Mouse (Mus musculus) myocyte (in vitro differentiated cells): ENCODE data around the gene Sox11. TPM values are rescaled to one million over a fixed set of nuclear protein-coding genes. Genes with fewer than 3 reads are reported as not detected.

Experiments used
- H3K27me3 ChIP-seq: one replicate; pipeline ENCODE4 v1.6.1; 2011; ENCODE audit not compliant: control insufficient read depth, insufficient read depth, insufficient read length
- H3K36me3 ChIP-seq: one replicate; pipeline ENCODE4 v1.6.1; 2011; ENCODE audit not compliant: control insufficient read depth, insufficient read depth
- H3K4me2 ChIP-seq: one replicate; pipeline ENCODE4 v1.6.1; 2011; ENCODE audit warnings: low read depth, control low read depth
- H3K4me3 ChIP-seq: one replicate; pipeline ENCODE4 v1.5.1; 2011; ENCODE audit warnings: mild to moderate bottlenecking, control low read depth, moderate library complexity
- H3K79me2 ChIP-seq: one replicate; pipeline ENCODE4 v1.6.1; 2011; ENCODE audit not compliant: control insufficient read depth, insufficient read depth
- H3ac ChIP-seq: one replicate; pipeline ENCODE4 v1.6.1; 2011; ENCODE audit not compliant: control insufficient read depth, insufficient read length
- CEBPB ChIP-seq: IDR thresholded peaks from 2 replicates; pipeline ENCODE4 v1.6.1; 2011; ENCODE audit warnings: mild to moderate bottlenecking, moderate library complexity; ENCODE audit not compliant: poor library complexity, insufficient read depth, severe bottlenecking
- E2F4 ChIP-seq: IDR thresholded peaks from one replicate; pipeline ENCODE4 v1.6.1; 2011; ENCODE audit warnings: mild to moderate bottlenecking, control low read depth, moderate library complexity; ENCODE audit not compliant: insufficient read depth
- MAX ChIP-seq: IDR thresholded peaks from one replicate; pipeline ENCODE4 v1.6.1; 2011; ENCODE audit warnings: low read depth, mild to moderate bottlenecking, control low read depth
- MYOD1 ChIP-seq, 3 experiments: IDR thresholded peaks; one replicate each; pipeline ENCODE4 v1.6.1; 2011; ENCODE audit warnings: control low read depth in 2 of 3, low read depth in 2 of 3, mild to moderate bottlenecking in 2 of 3, moderate library complexity in 1 of 3; ENCODE audit not compliant: insufficient read length in 2 of 3, control insufficient read depth in 1 of 3
- MYOG ChIP-seq, 3 experiments: IDR thresholded peaks; one replicate each; pipeline ENCODE4 v1.6.1; 2011; ENCODE audit warnings: control low read depth in 2 of 3, low read depth in 2 of 3, mild to moderate bottlenecking in 2 of 3; ENCODE audit not compliant: insufficient read length in 2 of 3, control insufficient read depth in 1 of 3, insufficient read depth in 1 of 3
- POLR2A ChIP-seq: IDR thresholded peaks from one replicate; pipeline ENCODE4 v1.6.1; 2011; ENCODE audit warnings: low read depth, mild to moderate bottlenecking, control low read depth, moderate library complexity; ENCODE audit not compliant: insufficient read length
- POLR2AphosphoS2 ChIP-seq: IDR thresholded peaks from one replicate; pipeline ENCODE4 v1.6.1; 2011; ENCODE audit warnings: low read depth, control low read depth; ENCODE audit not compliant: insufficient read length
- REST ChIP-seq: IDR thresholded peaks from one replicate; pipeline ENCODE4 v1.6.1; 2011; ENCODE audit warnings: mild to moderate bottlenecking, control low read depth, moderate library complexity; ENCODE audit not compliant: insufficient read depth, insufficient read length
- SRF ChIP-seq: IDR thresholded peaks from one replicate; pipeline ENCODE4 v1.6.1; 2011; ENCODE audit warnings: low read depth; ENCODE audit not compliant: control insufficient read depth, insufficient read length
- TCF12 ChIP-seq: IDR thresholded peaks from one replicate; pipeline ENCODE4 v1.6.1; 2011; ENCODE audit warnings: mild to moderate bottlenecking, control low read depth; ENCODE audit not compliant: poor library complexity, insufficient read depth, severe bottlenecking
- TCF3 ChIP-seq: IDR thresholded peaks from one replicate; pipeline ENCODE4 v1.6.1; 2011; ENCODE audit warnings: low read depth, control low read depth; ENCODE audit not compliant: insufficient read length
- USF1 ChIP-seq: IDR thresholded peaks from one replicate; pipeline ENCODE4 v1.6.1; 2011; ENCODE audit warnings: low read depth, mild to moderate bottlenecking, control low read depth, moderate library complexity
- polyA plus RNA-seq: library from polyadenylated mRNA; unstranded; fragments of >200 nt; fragmentation: generic; extraction: Trizol; gene quantifications from one replicate; pipeline ENCODE4 v1.2.1, GENCODE M21; 2012; ENCODE audit warnings: missing spikeins

The Sox11 gene
- polyA plus RNA-seq, 1 experiment, result 11.3 TPM

GRCm38 (mm10) chr12:27340451-27341035 is 1.8 kb downstream of the Sox11 start:
- Histone ChIP-seq H3ac (peak overlapping the region; percentile 93), H3K4me3 (peak overlapping the region; percentile 94), H3K27me3 (no peaks in the 10 kb centered on the region), H3K36me3 (peaks cover 7% of the 10 kb centered on the region), H3K4me2 (peak overlapping the region; percentile 61), H3K79me2 (peaks cover 57% of the 10 kb centered on the region)
- TF ChIP-seq MAX (no peak), MYOG (IDR thresholded peaks at IDR 0.05; ENCODE audit: control insufficient read depth in 1 of 3, insufficient read depth in 1 of 3, insufficient read length in 2 of 3, low read depth in 2 of 3) (no peak), REST (no peak), POLR2A (no peak), TCF3 (no peak)

- H3K4me3 ChIP-seq, result peak overlapping the region; percentile 94
- H3K27me3 ChIP-seq, result no peaks in the 10 kb centered on the region
- peak overlapping the region; percentile 32 for H3ac ChIP-seq
- peaks cover 8% of the 10 kb centered on the region for H3K36me3 ChIP-seq
- H3K79me2 ChIP-seq, result peaks cover 57% of the 10 kb centered on the region
- TF ChIP-seq TCF3 (no peak), TCF12 (no peak), POLR2AphosphoS2 (peak; percentile 75), MAX (no peak), SRF (no peak), POLR2A (peak; percentile 48)
- peak overlapping the region; percentile 84 for H3K4me2 ChIP-seq
Measured at GRCm38 (mm10) chr12:27339171-27339751, 3.1 kb downstream of the Sox11 start.

- H3K79me2 ChIP-seq, result peaks cover 57% of the 10 kb centered on the region
- no peak for TF ChIP-seq USF1
- TF ChIP-seq POLR2A, result peak; percentile 26
- peak; percentile 59 for TF ChIP-seq POLR2AphosphoS2
- no peak for TF ChIP-seq MAX
Measured at GRCm38 (mm10) chr12:27338721-27339170, 3.6 kb downstream of the Sox11 start.

GRCm38 (mm10) chr12:27338116-27338515 is 4.3 kb downstream of the Sox11 start:
- Histone ChIP-seq H3K4me2 (peak overlapping the region; percentile 84), H3K79me2 (peaks cover 57% of the 10 kb centered on the region), H3K27me3 (no peaks in the 10 kb centered on the region), H3K4me3 (peak overlapping the region; percentile 94), H3ac (no peak overlapping the region), H3K36me3 (peaks cover 9% of the 10 kb centered on the region)
- no peak for TF ChIP-seq E2F4
- no peak for TF ChIP-seq SRF
- no peak for TF ChIP-seq REST
- TF ChIP-seq TCF12, result no peak
- TF ChIP-seq POLR2AphosphoS2, result no peak
- TF ChIP-seq CEBPB, result no peak
- TF ChIP-seq POLR2A, result no peak
- no peak for TF ChIP-seq USF1
- no peak for TF ChIP-seq MAX
- no peak for TF ChIP-seq TCF3
- no peak for TF ChIP-seq MYOD1 (IDR thresholded peaks at IDR 0.05; ENCODE audit: control insufficient read depth in 1 of 3, insufficient read length in 2 of 3, low read depth in 2 of 3)
- TF ChIP-seq MYOG (IDR thresholded peaks at IDR 0.05; ENCODE audit: control insufficient read depth in 1 of 3, insufficient read depth in 1 of 3, insufficient read length in 2 of 3, low read depth in 2 of 3), result no peak

More at GRCm38 (mm10) chr12:27338721-27339170, 3.6 kb downstream of the Sox11 start:
- Histone ChIP-seq H3K4me2 (peak overlapping the region; percentile 84), H3K4me3 (peak overlapping the region; percentile 94), H3K27me3 (no peaks in the 10 kb centered on the region), H3K36me3 (peaks cover 9% of the 10 kb centered on the region), H3ac (peak overlapping the region; percentile 32)

- Histone ChIP-seq H3ac (no peak overlapping the region), H3K4me3 (peak overlapping the region; percentile 94), H3K36me3 (peaks cover 9% of the 10 kb centered on the region), H3K27me3 (no peaks in the 10 kb centered on the region), H3K79me2 (peaks cover 57% of the 10 kb centered on the region), H3K4me2 (peak overlapping the region; percentile 84)
- no peak for TF ChIP-seq MAX
- TF ChIP-seq MYOD1 (IDR thresholded peaks at IDR 0.05; ENCODE audit: control insufficient read depth in 1 of 3, insufficient read length in 2 of 3, low read depth in 2 of 3), result no peak
- no peak for TF ChIP-seq MYOG (IDR thresholded peaks at IDR 0.05; ENCODE audit: control insufficient read depth in 1 of 3, insufficient read depth in 1 of 3, insufficient read length in 2 of 3, low read depth in 2 of 3)
- no peak for TF ChIP-seq POLR2AphosphoS2
- TF ChIP-seq REST, result no peak
- TF ChIP-seq USF1, result no peak
- no peak for TF ChIP-seq POLR2A
- no peak for TF ChIP-seq CEBPB
- TF ChIP-seq E2F4, result no peak
- no peak for TF ChIP-seq SRF
- TF ChIP-seq TCF3, result no peak
- no peak for TF ChIP-seq TCF12
Measured at GRCm38 (mm10) chr12:27337482-27337881, 4.9 kb downstream of the Sox11 start.
